Mouse (Mus musculus): ENCODE data around the gene Asb11. TPM values are rescaled to one million over a fixed set of nuclear protein-coding genes. Genes with fewer than 3 reads are reported as not detected.

Gene Asb11
- polyA plus RNA-seq, 1 experiment from 2014 or later: 1.4 TPM

GRCm38 (mm10) chrX:164420518-164420917, 16.3 kb upstream of the Asb11 start:
- Histone ChIP-seq H3K36me3 (ENCODE audit: control insufficient read depth, insufficient read depth, low read length) (no peaks in the 10 kb centered on the region), H3K27ac (replicated peaks) (no peak overlapping the region), H3K4me2 (replicated peaks; ENCODE audit: low read depth) (peak overlapping the region; percentile 62), H3K4me1 (replicated peaks; ENCODE audit: control insufficient read depth, insufficient read depth) (no peaks in the 10 kb centered on the region), H3K9me3 (ENCODE audit: control insufficient read depth, low read length) (no peaks in the 10 kb centered on the region), H3K27me3 (ENCODE audit: control insufficient read depth, insufficient read depth, low read length) (no peaks in the 10 kb centered on the region), H3K9ac (ENCODE audit: low read length) (peak overlapping the region; percentile 73; the same call in 1 of the 2 replicates), H3K4me3 (ENCODE audit: low read depth, low read length) (peak overlapping the region; percentile 56)
- ATAC-seq (ENCODE audit: low FRiP score, low TSS enrichment) (no peak), DNase-seq (ENCODE audit: low spot score) (no peak)
- no peak for TF ChIP-seq EP300 (optimal IDR thresholded peaks at IDR 0.05)
- 33% methylated on average over 3 of the region's 3 CpGs for WGBS

- DNase-seq (ENCODE audit: low spot score) (no peak), ATAC-seq (ENCODE audit: low FRiP score, low TSS enrichment) (no peak)
- no peak overlapping the region for H3K4me3 ChIP-seq (ENCODE audit: low read depth, low read length)
- no peaks in the 10 kb centered on the region for H3K4me1 ChIP-seq (replicated peaks; ENCODE audit: control insufficient read depth, insufficient read depth)
- no peaks in the 10 kb centered on the region for H3K27me3 ChIP-seq (ENCODE audit: control insufficient read depth, insufficient read depth, low read length)
- WGBS: 77% methylated on average over 1 of the region's 1 CpGs
- no peak overlapping the region for H3K27ac ChIP-seq (replicated peaks)
- no peaks in the 10 kb centered on the region for H3K9me3 ChIP-seq (ENCODE audit: control insufficient read depth, low read length)
- no peak overlapping the region for H3K4me2 ChIP-seq (replicated peaks; ENCODE audit: low read depth)
- no peaks in the 10 kb centered on the region for H3K36me3 ChIP-seq (ENCODE audit: control insufficient read depth, insufficient read depth, low read length)
- H3K9ac ChIP-seq (ENCODE audit: low read length): no peak overlapping the region
- TF ChIP-seq CTCF (IDR thresholded peaks at IDR 0.05; ENCODE audit: low read depth) (no peak), EP300 (optimal IDR thresholded peaks at IDR 0.05) (no peak)
Measured at GRCm38 (mm10) chrX:164424821-164425220, 12.0 kb upstream of the Asb11 start.

- TF ChIP-seq CTCF (IDR thresholded peaks at IDR 0.05; ENCODE audit: low read depth): no peak
- TF ChIP-seq EP300 (optimal IDR thresholded peaks at IDR 0.05): no peak
- no peaks in the 10 kb centered on the region for H3K9me3 ChIP-seq (ENCODE audit: control insufficient read depth, low read length)
- no peak overlapping the region for H3K9ac ChIP-seq (ENCODE audit: low read length)
- no peaks in the 10 kb centered on the region for H3K4me1 ChIP-seq (replicated peaks; ENCODE audit: control insufficient read depth, insufficient read depth)
- no peak overlapping the region for H3K4me3 ChIP-seq (ENCODE audit: low read depth, low read length)
- ATAC-seq (ENCODE audit: low FRiP score, low TSS enrichment) (no peak), DNase-seq (ENCODE audit: low spot score) (no peak)
- H3K36me3 ChIP-seq (ENCODE audit: control insufficient read depth, insufficient read depth, low read length): no peaks in the 10 kb centered on the region
- H3K4me2 ChIP-seq (replicated peaks; ENCODE audit: low read depth): no peak overlapping the region
- H3K27me3 ChIP-seq (ENCODE audit: control insufficient read depth, insufficient read depth, low read length): no peaks in the 10 kb centered on the region
- WGBS: 63% methylated on average over 4 of the region's 4 CpGs
- H3K27ac ChIP-seq (replicated peaks): no peak overlapping the region
Measured at GRCm38 (mm10) chrX:164427295-164427694, 9.5 kb upstream of the Asb11 start.

GRCm38 (mm10) chrX:164428224-164428623, 8.6 kb upstream of the Asb11 start:
- Histone ChIP-seq H3K9me3 (ENCODE audit: control insufficient read depth, low read length) (no peaks in the 10 kb centered on the region), H3K27me3 (ENCODE audit: control insufficient read depth, insufficient read depth, low read length) (no peaks in the 10 kb centered on the region), H3K4me3 (ENCODE audit: low read depth, low read length) (no peak overlapping the region), H3K27ac (replicated peaks) (no peak overlapping the region), H3K9ac (ENCODE audit: low read length) (no peak overlapping the region), H3K36me3 (ENCODE audit: control insufficient read depth, insufficient read depth, low read length) (no peaks in the 10 kb centered on the region), H3K4me2 (replicated peaks; ENCODE audit: low read depth) (no peak overlapping the region), H3K4me1 (replicated peaks; ENCODE audit: control insufficient read depth, insufficient read depth) (no peaks in the 10 kb centered on the region)
- TF ChIP-seq CTCF (IDR thresholded peaks at IDR 0.05; ENCODE audit: low read depth) (no peak), EP300 (optimal IDR thresholded peaks at IDR 0.05) (no peak)
- WGBS: 76% methylated on average over 2 of the region's 2 CpGs
- DNase-seq (ENCODE audit: low spot score) (no peak), ATAC-seq (ENCODE audit: low FRiP score, low TSS enrichment) (no peak)

GRCm38 (mm10) chrX:164430621-164431020, 6.2 kb upstream of the Asb11 start:
- H3K27me3 ChIP-seq (ENCODE audit: control insufficient read depth, insufficient read depth, low read length): no peaks in the 10 kb centered on the region
- H3K4me2 ChIP-seq (replicated peaks; ENCODE audit: low read depth): no peak overlapping the region
- no peak for TF ChIP-seq CTCF (IDR thresholded peaks at IDR 0.05; ENCODE audit: low read depth)
- 69% methylated on average over 6 of the region's 6 CpGs for WGBS
- no peak overlapping the region for H3K9ac ChIP-seq (ENCODE audit: low read length)
- H3K36me3 ChIP-seq (ENCODE audit: control insufficient read depth, insufficient read depth, low read length): no peaks in the 10 kb centered on the region
- H3K4me1 ChIP-seq (replicated peaks; ENCODE audit: control insufficient read depth, insufficient read depth): no peaks in the 10 kb centered on the region
- no peak overlapping the region for H3K27ac ChIP-seq (replicated peaks)
- H3K9me3 ChIP-seq (ENCODE audit: control insufficient read depth, low read length): no peaks in the 10 kb centered on the region
- no peak overlapping the region for H3K4me3 ChIP-seq (ENCODE audit: low read depth, low read length)
- no peak for DNase-seq (ENCODE audit: low spot score)
- ATAC-seq (ENCODE audit: low FRiP score, low TSS enrichment): no peak

GRCm38 (mm10) chrX:164431133-164431532, 5.7 kb upstream of the Asb11 start:
- no peak overlapping the region for H3K27ac ChIP-seq (replicated peaks)
- no peak for DNase-seq (ENCODE audit: low spot score)
- H3K4me2 ChIP-seq (replicated peaks; ENCODE audit: low read depth): no peak overlapping the region
- no peak overlapping the region for H3K4me3 ChIP-seq (ENCODE audit: low read depth, low read length)
- no peak overlapping the region for H3K9ac ChIP-seq (ENCODE audit: low read length)
- H3K27me3 ChIP-seq (ENCODE audit: control insufficient read depth, insufficient read depth, low read length): no peaks in the 10 kb centered on the region
- peak; percentile 74 for ATAC-seq (ENCODE audit: low FRiP score, low TSS enrichment)
- WGBS: 74% methylated on average over 2 of the region's 2 CpGs
- TF ChIP-seq CTCF (IDR thresholded peaks at IDR 0.05; ENCODE audit: low read depth) (no peak), EP300 (optimal IDR thresholded peaks at IDR 0.05) (no peak)
- H3K36me3 ChIP-seq (ENCODE audit: control insufficient read depth, insufficient read depth, low read length): no peaks in the 10 kb centered on the region
- H3K4me1 ChIP-seq (replicated peaks; ENCODE audit: control insufficient read depth, insufficient read depth): no peaks in the 10 kb centered on the region
- no peaks in the 10 kb centered on the region for H3K9me3 ChIP-seq (ENCODE audit: control insufficient read depth, low read length)

All from stomach, postnatal 0 days (tissue).